Mouse (Mus musculus): ENCODE data around the gene Gcn1l1.

GRCm38 (mm10) chr5:115628083-115628482, 63.0 kb downstream of the Gcn1l1 start:
- TF ChIP-seq USF2 (IDR thresholded peaks at IDR 0.05; ENCODE audit: borderline replicate concordance in 1 of 2, insufficient read depth in 1 of 2, low read depth in 1 of 2, low read length in 2 of 2) (no peak), ETS1 (IDR thresholded peaks at IDR 0.05; ENCODE audit: low read depth, low read length) (0 out of 2 replicates have a peak, but pooled peaks have one; percentile 19), CTCF (IDR thresholded peaks at IDR 0.05 in 2 of 3, conservative IDR thresholded peaks at IDR 0.05 in 1 of 3; ENCODE audit: control insufficient read depth in 1 of 3, insufficient read depth in 1 of 3, low read depth in 2 of 3, low read length in 3 of 3, poor library complexity in 1 of 3, severe bottlenecking in 1 of 3) (no peak), MEF2A (IDR thresholded peaks at IDR 0.05; ENCODE audit: extremely low read depth, insufficient replicate concordance, low read depth, low read length, poor library complexity, severe bottlenecking) (no peak), GABPA (IDR thresholded peaks at IDR 0.05; ENCODE audit: low read depth, low read length) (no peak), EP300 (IDR thresholded peaks at IDR 0.05; ENCODE audit: low read depth in 1 of 2, low read length in 2 of 2) (no peak), RCOR1 (IDR thresholded peaks at IDR 0.05; ENCODE audit: low read depth, low read length) (peak; percentile 67), TAL1 (IDR thresholded peaks at IDR 0.05; ENCODE audit: low read length) (no peak), SIN3A (IDR thresholded peaks at IDR 0.05; ENCODE audit: low read length) (peak; percentile 44), TCF12 (IDR thresholded peaks at IDR 0.05; ENCODE audit: low read depth, low read length) (no peak), POLR2AphosphoS2 (IDR thresholded peaks at IDR 0.05; ENCODE audit: low read length) (no peak)
